Mouse (Mus musculus) CH12.LX (cell line): ENCODE results near the gene Pon1. TPM values are rescaled to one million over a fixed set of nuclear protein-coding genes. Genes with fewer than 3 reads are reported as not detected.

Source experiments
- DNase-seq: peaks from one replicate; pipeline ENCODE4 v3.0.0-alpha.2; 2013; ENCODE audit errors: extremely low read depth
- H3K27ac ChIP-seq: 2 replicates; pipeline ENCODE4 v1.5.1; 2012; ENCODE audit warnings: low read depth, mild to moderate bottlenecking, control low read depth, moderate library complexity; ENCODE audit not compliant: insufficient read depth
- H3K27me3 ChIP-seq: replicated peaks from 2 replicates; pipeline ENCODE3; 2012; ENCODE audit warnings: inconsistent platforms
- H3K36me3 ChIP-seq, 2 experiments: replicated peaks in 1 of 2; 2 replicates each; pipeline versions ENCODE3 to v1.6.1; 2012; ENCODE audit warnings: inconsistent platforms in 1 of 2, low read length in 1 of 2, mild to moderate bottlenecking in 1 of 2, mixed read lengths in 1 of 2, moderate library complexity in 1 of 2; ENCODE audit not compliant: control insufficient read depth in 1 of 2, insufficient read depth in 1 of 2
- H3K4me1 ChIP-seq, 2 experiments: 2 replicates each; pipeline ENCODE4 v1.6.1; 2012; ENCODE audit warnings: inconsistent platforms in 1 of 2, moderate library complexity in 1 of 2; ENCODE audit not compliant: insufficient read depth in 2 of 2, control insufficient read depth in 1 of 2
- H3K4me2 ChIP-seq: 2 replicates; pipeline ENCODE4 v1.6.1; 2012; ENCODE audit warnings: low read depth, mild to moderate bottlenecking, control low read depth; ENCODE audit not compliant: poor library complexity, insufficient read depth, severe bottlenecking
- H3K4me3 ChIP-seq, 3 experiments: fragments of 150-350 bp in 1 of 3; sonication (generic) in 1 of 3; replicated peaks in 1 of 3; 2 replicates each; pipeline versions ENCODE3 to v1.5.1; 2011 to 2012; ENCODE audit warnings: low read depth in 2 of 3, low read length in 2 of 3, mild to moderate bottlenecking in 2 of 3, moderate library complexity in 2 of 3, control low read depth in 1 of 3, improper control_type of control experiment in 1 of 3, inconsistent platforms in 1 of 3, mixed read lengths in 1 of 3; ENCODE audit not compliant: poor library complexity in 1 of 3
- H3K79me2 ChIP-seq: replicated peaks from 2 replicates; pipeline ENCODE4 v1.6.1; 2012; ENCODE audit warnings: mild to moderate bottlenecking, moderate library complexity; ENCODE audit not compliant: control insufficient read depth, poor library complexity, insufficient read depth, severe bottlenecking; ENCODE audit errors: extremely low read depth
- H3K9ac ChIP-seq: 2 replicates; pipeline ENCODE4 v1.6.1; 2012; ENCODE audit warnings: low read depth, mild to moderate bottlenecking, control low read depth, moderate library complexity; ENCODE audit not compliant: insufficient read depth
- H3K9me3 ChIP-seq: replicated peaks from 2 replicates; pipeline ENCODE3; 2012; ENCODE audit warnings: low read length, inconsistent platforms, mixed read lengths
- BHLHE40 ChIP-seq: IDR thresholded peaks from 2 replicates; pipeline ENCODE4 v1.6.1; 2011; ENCODE audit warnings: mild to moderate bottlenecking, low read depth, low read length, improper control_type of control experiment
- CHD1 ChIP-seq: IDR thresholded peaks from 2 replicates; pipeline ENCODE4 v1.6.1; 2012; ENCODE audit warnings: low read depth, low read length, improper control_type of control experiment, inconsistent platforms
- CHD2 ChIP-seq: IDR thresholded peaks from 2 replicates; pipeline ENCODE4 v1.6.1; 2011; ENCODE audit warnings: low read length, improper control_type of control experiment
- E2F4 ChIP-seq: IDR thresholded peaks from 2 replicates; pipeline ENCODE4 v1.6.1; 2011; ENCODE audit warnings: low read depth, low read length, improper control_type of control experiment; ENCODE audit not compliant: insufficient replicate concordance
- EP300 ChIP-seq: IDR thresholded peaks from 2 replicates; pipeline ENCODE4 v1.6.1; 2011; ENCODE audit warnings: low read length, improper control_type of control experiment
- IRF4 ChIP-seq: IDR thresholded peaks from 2 replicates; pipeline ENCODE4 v1.6.1; 2014; ENCODE audit warnings: low read depth, mild to moderate bottlenecking, inconsistent platforms, low read length, improper control_type of control experiment
- KAT2A ChIP-seq: IDR thresholded peaks from 2 replicates; pipeline ENCODE4 v1.6.1; 2012; ENCODE audit warnings: low read length, improper control_type of control experiment, inconsistent platforms; ENCODE audit not compliant: insufficient replicate concordance
- MAFK ChIP-seq: IDR thresholded peaks from 2 replicates; pipeline ENCODE4 v1.6.1; 2011; ENCODE audit warnings: low read length, improper control_type of control experiment; ENCODE audit not compliant: insufficient replicate concordance
- MYC ChIP-seq: IDR thresholded peaks from 2 replicates; pipeline ENCODE4 v1.6.1; 2011; ENCODE audit warnings: low read depth, mild to moderate bottlenecking, improper control_type of control experiment, low read length
- POLR2AphosphoS2 ChIP-seq: IDR thresholded peaks from 2 replicates; pipeline ENCODE4 v1.6.1; 2011; ENCODE audit warnings: low read depth, low read length, improper control_type of control experiment
- RAD21 ChIP-seq: IDR thresholded peaks from 2 replicates; pipeline ENCODE4 v1.6.1; 2011; ENCODE audit warnings: low read depth, mild to moderate bottlenecking, low read length, improper control_type of control experiment, moderate library complexity
- RCOR1 ChIP-seq: conservative IDR thresholded peaks from 2 replicates; pipeline ENCODE4 v1.6.1; 2012; ENCODE audit warnings: low read depth, mild to moderate bottlenecking, inconsistent platforms, low read length, improper control_type of control experiment
- SIN3A ChIP-seq: IDR thresholded peaks from 2 replicates; pipeline ENCODE4 v1.6.1; 2012; ENCODE audit warnings: low read length, improper control_type of control experiment, inconsistent platforms
- SMC3 ChIP-seq: IDR thresholded peaks from 2 replicates; pipeline ENCODE4 v1.6.1; 2011; ENCODE audit warnings: low read depth, low read length, improper control_type of control experiment
- TBP ChIP-seq: conservative IDR thresholded peaks from 2 replicates; pipeline ENCODE4 v1.6.1; 2011; ENCODE audit warnings: low read depth, low read length, improper control_type of control experiment
- TCF12 ChIP-seq: IDR thresholded peaks from 2 replicates; pipeline ENCODE4 v1.6.1; 2014; ENCODE audit warnings: low read depth, mild to moderate bottlenecking, inconsistent platforms, low read length, improper control_type of control experiment
- USF2 ChIP-seq: conservative IDR thresholded peaks from 2 replicates; pipeline ENCODE4 v1.6.1; 2011; ENCODE audit warnings: low read depth, low read length, improper control_type of control experiment
- ZKSCAN1 ChIP-seq: IDR thresholded peaks from 2 replicates; pipeline ENCODE4 v1.6.1; 2012; ENCODE audit warnings: low read depth, inconsistent platforms, low read length, improper control_type of control experiment, borderline replicate concordance
- dilution Hi-C: fragments of 300-500 bp; cut with MboI; formaldehyde crosslinking; loops from 2 replicates; pipeline ENCODE4 v1.14.3; 2020; ENCODE audit warnings: low sequenced_read_pairs; ENCODE audit not compliant: extremely low pct_unique_long_range_greater_than_20kb, extremely low pct_ligation_motif_present
- in situ Hi-C: fragments of 300-500 bp; cut with MboI; formaldehyde crosslinking; loops from 3 replicates; pipeline ENCODE4 v1.14.3; 2019; ENCODE audit warnings: low sequenced_read_pairs, low pct_ligation_motif_present, low pct_unique_long_range_greater_than_20kb, mixed read lengths
- polyA plus RNA-seq: library from polyadenylated mRNA; unstranded; fragments of >175 nt; gene quantifications from 2 replicates; pipeline ENCODE4 v1.2.1, GENCODE M21; 2012; ENCODE audit warnings: low read depth; ENCODE audit not compliant: insufficient read length
- total RNA-seq, 2 experiments: library from RNA; depleted of rRNA; stranded (reverse); fragments of 300-350 nt in 1 of 2; fragments of >200 nt in 1 of 2; gene quantifications; 2 replicates each; pipeline ENCODE4 v1.2.3; 2012 to 2014

Gene Pon1
- total and polyA plus RNA-seq, 3 experiments = not detected

DNA sequence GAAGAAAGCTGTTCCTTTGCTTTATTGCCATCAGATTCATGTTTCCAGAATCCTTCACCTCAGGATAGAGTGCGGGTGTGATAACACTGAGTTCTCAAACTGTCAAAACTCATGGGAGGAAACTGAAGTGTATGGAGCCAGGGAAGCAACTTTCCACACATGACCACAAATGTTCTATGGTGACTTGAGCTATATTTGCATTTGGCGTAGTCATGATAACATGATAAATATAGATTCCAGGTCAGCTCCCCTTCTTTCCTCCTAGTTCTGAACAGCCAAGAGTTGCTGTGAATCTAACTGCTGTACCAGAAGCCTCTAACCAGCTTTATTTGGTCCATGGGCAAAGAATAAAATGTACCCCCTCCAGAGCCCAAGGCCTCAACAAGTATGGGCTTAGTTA, 41.6 kb downstream of the Pon1 start:
- Histone ChIP-seq H3K27ac (no peak overlapping the region), H3K4me2 (no peak overlapping the region), H3K27me3 (no peaks in the 10 kb centered on the region), H3K4me1 (peaks cover 0 to 5% of the 10 kb centered on the region in 2 experiments; a peak in 1 of 4 replicates), H3K9ac (no peak overlapping the region), H3K9me3 (no peaks in the 10 kb centered on the region), H3K4me3 (no peak overlapping the region), H3K36me3 (no peaks in the 10 kb centered on the region), H3K79me2 (no peaks in the 10 kb centered on the region)
- no peak for DNase-seq
- dilution Hi-C loops = no loop called here
- in situ Hi-C loops = no loop called here
- no peak for TF ChIP-seq KAT2A
- no peak for TF ChIP-seq CHD1
- no peak for TF ChIP-seq IRF4
- TF ChIP-seq SMC3 = no peak
- TF ChIP-seq CHD2 = no peak
- TF ChIP-seq SIN3A = no peak
- no peak for TF ChIP-seq TBP
- no peak for TF ChIP-seq E2F4
- TF ChIP-seq MAFK = no peak
- TF ChIP-seq RAD21 = no peak
- no peak for TF ChIP-seq MYC
- TF ChIP-seq RCOR1 = no peak

DNA sequence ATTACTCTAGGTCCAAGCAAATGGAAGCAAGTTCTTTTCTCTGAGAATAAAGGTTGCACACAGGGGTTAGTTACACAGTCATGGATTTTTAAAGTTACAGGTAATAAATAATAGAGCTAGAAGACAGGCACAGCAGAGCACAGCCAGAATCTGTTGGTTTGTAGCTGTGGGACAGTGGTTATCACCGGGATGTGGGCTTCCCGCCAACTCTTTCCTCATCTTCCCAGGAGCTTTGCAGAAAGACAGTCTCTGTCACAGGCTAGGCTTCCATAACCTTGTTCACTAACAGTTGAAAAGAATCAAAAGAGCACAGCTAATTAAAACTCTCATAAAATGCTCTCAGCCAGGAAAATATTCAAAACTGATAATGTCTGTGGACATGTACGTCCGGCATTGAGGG, 42.6 kb downstream of the Pon1 start:
- H3K9ac ChIP-seq = no peak overlapping the region
- H3K4me3 ChIP-seq = no peak overlapping the region
- no peaks in the 10 kb centered on the region for H3K79me2 ChIP-seq
- no peak overlapping the region for H3K4me2 ChIP-seq
- no peak for DNase-seq
- peaks cover 0 to 5% of the 10 kb centered on the region in 2 experiments; a peak in 1 of 4 replicates for H3K4me1 ChIP-seq
- no peaks in the 10 kb centered on the region for H3K36me3 ChIP-seq
- H3K27ac ChIP-seq = no peak overlapping the region
- dilution Hi-C loops = no loop called here
- in situ Hi-C loops = no loop called here
- H3K9me3 ChIP-seq = no peaks in the 10 kb centered on the region
- no peak for TF ChIP-seq USF2
- no peak for TF ChIP-seq EP300
- TF ChIP-seq POLR2AphosphoS2 = no peak
- no peak for TF ChIP-seq TCF12
- TF ChIP-seq ZKSCAN1 = no peak
- no peak for TF ChIP-seq MAFK
- no peak for TF ChIP-seq BHLHE40
- TF ChIP-seq, all 38 proteins: peak for 0
- no peaks in the 10 kb centered on the region for H3K27me3 ChIP-seq
